Mouse (Mus musculus) stomach, postnatal 0 days (tissue): ENCODE results near the gene Ltc4s. TPM values are rescaled to one million over a fixed set of nuclear protein-coding genes. Genes with fewer than 3 reads are reported as not detected.

ENCODE experiments used
- ATAC-seq: fragments of 200-750 bp; cut with Nextera tagmentation; 2 replicates; pipeline ENCODE4 v1.8.0; 2017; ENCODE audit not compliant: low FRiP score, low TSS enrichment
- DNase-seq: peaks from one replicate; pipeline ENCODE4 v3.0.0-alpha.2; 2016; ENCODE audit warnings: low spot score
- H3K27ac ChIP-seq: fragments of 300-500 bp; sonication (generic); replicated peaks from 2 replicates; pipeline ENCODE4 v1.5.1; 2014; ENCODE audit warnings: mild to moderate bottlenecking, control low read depth
- H3K27me3 ChIP-seq: fragments of 300-500 bp; sonication (generic); 2 replicates; pipeline ENCODE4 v1.6.1; 2014; ENCODE audit warnings: low read length; ENCODE audit not compliant: control insufficient read depth, insufficient read depth
- H3K36me3 ChIP-seq: fragments of 300-500 bp; sonication (generic); 2 replicates; pipeline ENCODE4 v1.6.1; 2014; ENCODE audit warnings: low read length, mixed read lengths; ENCODE audit not compliant: control insufficient read depth, insufficient read depth
- H3K4me1 ChIP-seq: fragments of 300-500 bp; sonication (generic); replicated peaks from 2 replicates; pipeline ENCODE4 v1.6.1; 2014; ENCODE audit warnings: antibody characterized with exemption; ENCODE audit not compliant: control insufficient read depth, insufficient read depth
- H3K4me2 ChIP-seq: fragments of 300-500 bp; sonication (generic); replicated peaks from 2 replicates; pipeline ENCODE4 v1.6.1; 2014; ENCODE audit warnings: low read depth, mild to moderate bottlenecking, control low read depth, moderate library complexity
- H3K4me3 ChIP-seq: fragments of 300-500 bp; sonication (generic); 2 replicates; pipeline ENCODE4 v1.5.1; 2014; ENCODE audit warnings: low read depth, low read length, control low read depth
- H3K9ac ChIP-seq: fragments of 300-500 bp; sonication (generic); 2 replicates; pipeline ENCODE4 v1.6.1; 2014; ENCODE audit warnings: mild to moderate bottlenecking, low read length, control low read depth, mixed read lengths
- H3K9me3 ChIP-seq: fragments of 300-500 bp; sonication (generic); 2 replicates; pipeline ENCODE4 v1.6.1; 2016; ENCODE audit warnings: low read length; ENCODE audit not compliant: control insufficient read depth
- CTCF ChIP-seq: IDR thresholded peaks from 2 replicates; pipeline ENCODE4 v1.5.1; 2016; ENCODE audit warnings: antibody characterized with exemption, low read depth, mild to moderate bottlenecking, moderate library complexity
- EP300 ChIP-seq: optimal IDR thresholded peaks from 2 replicates; pipeline ENCODE3; 2016; ENCODE audit warnings: antibody characterized with exemption
- WGBS: fragments of 180-500 bp; shearing (Covaris S2); extraction: QIAGEN DNeasy Blood & Tissue Kit; methylation state at CpG from one replicate; pipeline ENCODE4 v1.1.7; 2014; 5-methylcytosine and 5-hydroxymethylcytosine counted together
- polyA plus RNA-seq: library from polyadenylated mRNA; unstranded; fragments of >200 nt; fragmentation: Nextera tagmentation; extraction: Ambion mirVana; gene quantifications from 2 replicates; pipeline ENCODE4 v1.2.1, GENCODE M21; 2015

The Ltc4s gene
- polyA plus RNA-seq, 1 experiment from 2014 or later: 13.2 TPM

DNA sequence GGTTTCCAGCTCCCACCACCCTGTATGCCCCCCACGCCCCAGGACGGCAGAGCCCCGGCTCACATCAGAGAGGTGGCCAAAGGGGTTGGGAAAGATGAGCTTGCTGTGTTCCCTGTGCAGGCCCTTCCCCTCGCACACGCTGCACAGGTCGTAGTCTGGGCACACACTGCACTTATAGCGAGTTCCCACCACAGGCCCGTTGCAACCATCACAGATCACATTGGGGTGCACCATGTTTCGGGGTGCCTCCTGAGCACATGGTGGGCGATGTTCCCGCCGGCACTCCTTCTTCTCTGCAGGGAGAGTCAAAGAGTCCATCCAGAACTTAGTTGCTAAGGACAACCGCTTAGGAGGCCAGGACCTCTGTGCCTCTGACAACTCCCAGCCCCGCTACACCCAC lies 31.1 kb downstream of the Ltc4s start:
- Histone ChIP-seq H3K36me3 (peaks cover 37% of the 10 kb centered on the region), H3K4me2 (no peak overlapping the region), H3K27ac (no peak overlapping the region), H3K27me3 (no peaks in the 10 kb centered on the region), H3K9me3 (no peaks in the 10 kb centered on the region), H3K4me3 (no peak overlapping the region), H3K9ac (no peak overlapping the region), H3K4me1 (0 out of 2 replicates have a peak, but pooled peaks cover 4% of the 10 kb centered on the region)
- no peak for TF ChIP-seq EP300
- ATAC-seq (no peak), DNase-seq (no peak)
- WGBS: 95% methylated on average over 14 of the region's 14 CpGs

DNA sequence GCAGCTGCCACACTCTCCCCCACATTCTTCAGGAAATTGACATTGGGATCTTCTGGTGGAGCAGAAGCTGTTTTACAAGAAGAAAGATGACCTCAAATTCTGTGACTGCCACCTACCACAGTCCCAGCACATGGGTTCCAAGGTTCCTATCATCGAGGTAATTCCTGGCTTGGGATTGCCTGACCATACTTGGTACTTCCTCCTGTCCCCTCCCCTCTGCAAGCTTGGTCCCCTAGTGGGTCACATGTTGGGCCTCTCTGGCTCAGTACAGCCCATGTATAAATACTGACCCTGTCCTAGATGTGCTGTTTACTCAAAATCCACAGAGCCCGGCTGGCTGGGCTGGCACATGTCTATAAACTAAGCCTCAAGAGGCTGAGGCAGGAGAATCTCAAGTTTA lies 32.4 kb downstream of the Ltc4s start:
- no peaks in the 10 kb centered on the region for H3K9me3 ChIP-seq
- no peak overlapping the region for H3K9ac ChIP-seq
- no peak overlapping the region for H3K4me2 ChIP-seq
- H3K27me3 ChIP-seq: no peaks in the 10 kb centered on the region
- 0 out of 2 replicates have a peak, but pooled peaks cover 4% of the 10 kb centered on the region for H3K4me1 ChIP-seq
- TF ChIP-seq CTCF (no peak), EP300 (no peak)
- H3K4me3 ChIP-seq: no peak overlapping the region
- ATAC-seq (no peak), DNase-seq (no peak)
- H3K36me3 ChIP-seq: peaks cover 45% of the 10 kb centered on the region
- H3K27ac ChIP-seq: no peak overlapping the region
- WGBS: 58% methylated on average over 2 of the region's 2 CpGs

DNA sequence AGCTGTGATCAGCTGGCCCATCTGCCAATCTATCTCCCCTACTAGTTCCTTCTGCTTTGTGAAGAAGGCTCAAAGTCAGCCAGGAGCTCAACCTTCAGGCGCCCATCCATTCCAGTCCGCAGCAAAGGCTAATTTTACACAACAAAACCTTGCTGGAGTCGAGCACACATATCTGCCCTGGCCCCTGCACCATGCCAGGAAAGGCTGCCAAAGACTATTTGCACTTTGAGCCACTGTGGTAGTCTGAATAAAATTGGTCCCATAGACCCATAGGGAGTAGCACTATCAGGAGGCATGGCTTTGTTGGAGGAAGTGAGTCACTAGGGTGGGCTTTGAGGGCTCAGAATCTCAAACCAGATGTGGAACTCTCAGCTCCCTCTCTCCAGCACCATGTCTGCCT lies 33.0 kb downstream of the Ltc4s start:
- no peak overlapping the region for H3K4me2 ChIP-seq
- DNase-seq (no peak), ATAC-seq (no peak)
- 84% methylated on average over 3 of the region's 3 CpGs for WGBS
- no peak overlapping the region for H3K9ac ChIP-seq
- H3K4me3 ChIP-seq: no peak overlapping the region
- H3K27ac ChIP-seq: no peak overlapping the region
- no peaks in the 10 kb centered on the region for H3K9me3 ChIP-seq
- TF ChIP-seq EP300: no peak
- no peak for TF ChIP-seq CTCF
- no peaks in the 10 kb centered on the region for H3K27me3 ChIP-seq
- H3K4me1 ChIP-seq: 0 out of 2 replicates have a peak, but pooled peaks cover 4% of the 10 kb centered on the region
- peaks cover 50% of the 10 kb centered on the region for H3K36me3 ChIP-seq

DNA sequence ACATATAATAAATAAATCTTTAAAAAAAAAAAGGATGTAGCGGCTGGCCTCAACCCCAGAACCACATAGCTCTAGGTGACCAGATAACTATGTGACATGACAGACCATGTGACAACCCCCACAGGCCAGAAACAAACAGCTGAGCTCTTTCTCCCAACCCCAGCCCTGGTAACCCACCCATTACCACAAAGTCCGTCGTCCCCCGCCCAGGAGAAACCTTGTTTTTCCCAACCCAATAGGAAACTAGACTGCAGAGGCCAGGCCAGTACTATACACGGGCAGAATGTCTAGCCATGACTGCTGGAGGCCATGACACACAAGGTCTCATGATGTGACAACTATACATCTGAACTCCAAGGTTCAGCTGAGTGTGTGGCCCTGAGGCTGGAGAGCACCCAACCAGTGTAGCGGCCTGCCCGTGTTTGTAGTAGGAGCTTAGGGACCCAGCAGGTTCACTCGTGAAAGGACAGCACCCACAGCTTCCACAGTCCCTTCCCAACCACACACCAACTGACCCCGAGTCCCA lies 35.1 kb downstream of the Ltc4s start:
- H3K27ac ChIP-seq: no peak overlapping the region
- H3K4me2 ChIP-seq: no peak overlapping the region
- H3K9me3 ChIP-seq: no peaks in the 10 kb centered on the region
- 84% methylated on average over 9 of the region's 9 CpGs for WGBS
- H3K9ac ChIP-seq: no peak overlapping the region
- no peaks in the 10 kb centered on the region for H3K4me1 ChIP-seq
- H3K27me3 ChIP-seq: no peaks in the 10 kb centered on the region
- no peak overlapping the region for H3K4me3 ChIP-seq
- H3K36me3 ChIP-seq: peaks cover 60% of the 10 kb centered on the region
- no peak for ATAC-seq
- TF ChIP-seq CTCF: no peak
- no peak for TF ChIP-seq EP300
- DNase-seq: no peak

DNA sequence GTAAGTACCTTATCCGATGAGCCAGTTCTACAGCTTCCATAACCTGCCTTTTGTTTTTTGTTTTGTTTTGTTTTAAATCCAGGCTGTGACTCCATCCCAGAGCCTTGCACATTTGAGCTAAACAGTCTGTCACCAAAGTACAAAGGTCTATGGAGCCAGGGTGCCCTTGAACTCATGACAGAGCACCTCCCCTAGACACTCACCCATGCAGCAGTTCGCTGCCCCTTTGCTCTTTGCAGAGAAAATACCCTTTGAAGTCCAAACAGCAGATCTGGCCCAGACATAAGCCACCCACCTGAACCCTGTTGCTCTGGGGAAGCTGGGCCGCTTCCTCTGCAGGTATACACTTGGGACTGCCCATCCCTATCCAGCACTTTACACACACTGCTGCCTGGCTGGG lies 36.8 kb downstream of the Ltc4s start:
- Histone ChIP-seq H3K4me1 (no peaks in the 10 kb centered on the region), H3K4me3 (no peak overlapping the region), H3K9ac (no peak overlapping the region), H3K4me2 (no peak overlapping the region), H3K36me3 (peaks cover 52% of the 10 kb centered on the region), H3K27ac (no peak overlapping the region), H3K9me3 (no peaks in the 10 kb centered on the region), H3K27me3 (no peaks in the 10 kb centered on the region)
- ATAC-seq: no peak
- DNase-seq: no peak
- 92% methylated on average over 3 of the region's 3 CpGs for WGBS
- TF ChIP-seq EP300 (no peak), CTCF (no peak)

DNA sequence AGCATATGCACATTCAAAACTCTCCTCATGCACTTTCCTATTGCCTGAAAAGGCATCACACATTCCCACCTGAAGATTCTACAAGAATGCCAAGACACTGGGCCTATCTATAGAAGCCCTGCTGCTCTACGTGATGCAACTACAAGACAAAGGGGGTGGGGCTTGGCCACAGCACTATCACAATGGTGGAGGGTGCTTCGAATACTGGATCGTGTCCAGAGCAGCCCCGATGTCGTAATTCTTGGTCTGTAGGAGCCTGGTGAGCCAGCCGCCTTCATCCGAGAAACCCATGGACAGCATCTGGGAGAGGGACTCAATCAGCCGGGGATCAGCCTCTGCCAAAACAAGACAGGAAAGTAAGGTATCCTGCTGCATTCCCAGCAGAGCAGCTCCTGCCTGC lies 37.8 kb downstream of the Ltc4s start:
- H3K4me2 ChIP-seq: no peak overlapping the region
- ATAC-seq: peak; percentile 23; the same call in 1 of the 2 replicates
- no peak for TF ChIP-seq CTCF
- TF ChIP-seq EP300: no peak
- no peaks in the 10 kb centered on the region for H3K27me3 ChIP-seq
- WGBS: 75% methylated on average over 8 of the region's 8 CpGs
- H3K9me3 ChIP-seq: no peaks in the 10 kb centered on the region
- H3K4me3 ChIP-seq: no peak overlapping the region
- H3K4me1 ChIP-seq: no peaks in the 10 kb centered on the region
- H3K27ac ChIP-seq: no peak overlapping the region
- no peak overlapping the region for H3K9ac ChIP-seq
- DNase-seq: no peak
- H3K36me3 ChIP-seq: peaks cover 43% of the 10 kb centered on the region
